Mouse (Mus musculus): Measurements from ENCODE around the gene Cachd1.

Cachd1 gene

DNA sequence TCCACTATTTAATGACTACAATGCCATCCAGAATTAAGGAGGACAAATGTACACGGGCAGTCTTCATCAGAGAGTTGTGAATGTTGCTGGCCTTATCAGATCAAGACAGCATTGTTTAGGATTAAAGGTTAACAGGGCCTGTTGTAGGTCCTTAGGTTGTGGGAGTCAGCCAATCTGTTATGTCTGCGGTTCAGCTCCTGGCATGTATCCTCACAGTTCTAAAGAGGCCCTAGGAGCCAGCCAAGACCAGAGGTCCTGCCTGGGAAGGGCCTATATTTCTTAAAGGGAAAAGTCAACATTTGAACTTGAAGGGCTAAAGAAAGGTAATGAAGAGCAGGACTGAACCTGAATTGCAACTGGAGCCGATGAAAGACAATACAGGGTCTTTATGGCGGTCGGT is 13.7 kb downstream of the Cachd1 start:
- no peak for DNase-seq (ENCODE audit: low spot score)

DNA sequence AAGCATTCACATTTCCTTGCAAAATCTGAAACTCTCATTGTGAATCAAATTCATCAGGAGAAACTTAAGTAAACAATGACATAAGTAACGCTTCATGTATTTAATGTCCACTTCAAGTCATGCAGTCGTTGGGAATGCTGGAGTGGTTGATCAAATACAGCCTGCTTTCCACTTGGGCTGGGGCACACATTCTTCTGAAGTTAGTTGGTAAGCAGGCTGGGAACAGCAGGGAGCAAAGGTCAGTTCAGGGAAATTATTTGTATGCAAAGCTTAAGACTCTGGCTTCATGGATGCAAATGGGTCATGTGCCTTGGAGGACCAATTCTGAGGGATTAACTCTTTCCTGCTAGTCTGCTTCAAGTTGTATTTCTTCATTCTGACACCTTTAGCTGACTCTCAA is 16.7 kb downstream of the Cachd1 start:
- no peak for DNase-seq (ENCODE audit: low spot score)

DNA sequence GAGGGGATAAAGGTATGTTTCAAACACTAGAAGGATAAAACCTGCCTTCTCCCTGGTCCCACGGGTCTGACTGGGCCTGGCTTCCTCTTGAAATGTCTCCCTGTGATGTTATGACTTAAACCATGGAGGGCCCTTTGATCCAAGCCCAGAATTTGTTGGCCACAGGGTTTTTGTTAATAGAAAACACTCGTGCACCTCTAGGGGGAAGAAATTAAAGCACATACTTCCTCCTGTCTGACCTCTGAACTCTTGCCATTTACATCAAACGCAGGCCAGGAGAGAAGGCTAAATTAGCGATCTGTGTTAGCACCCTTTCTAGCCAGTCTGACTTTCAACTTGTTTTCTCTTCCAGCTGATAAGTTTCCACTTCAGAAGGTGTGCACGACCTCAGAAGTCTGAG is 19.0 kb downstream of the Cachd1 start:
- DNase-seq (ENCODE audit: low spot score), result no peak

DNA sequence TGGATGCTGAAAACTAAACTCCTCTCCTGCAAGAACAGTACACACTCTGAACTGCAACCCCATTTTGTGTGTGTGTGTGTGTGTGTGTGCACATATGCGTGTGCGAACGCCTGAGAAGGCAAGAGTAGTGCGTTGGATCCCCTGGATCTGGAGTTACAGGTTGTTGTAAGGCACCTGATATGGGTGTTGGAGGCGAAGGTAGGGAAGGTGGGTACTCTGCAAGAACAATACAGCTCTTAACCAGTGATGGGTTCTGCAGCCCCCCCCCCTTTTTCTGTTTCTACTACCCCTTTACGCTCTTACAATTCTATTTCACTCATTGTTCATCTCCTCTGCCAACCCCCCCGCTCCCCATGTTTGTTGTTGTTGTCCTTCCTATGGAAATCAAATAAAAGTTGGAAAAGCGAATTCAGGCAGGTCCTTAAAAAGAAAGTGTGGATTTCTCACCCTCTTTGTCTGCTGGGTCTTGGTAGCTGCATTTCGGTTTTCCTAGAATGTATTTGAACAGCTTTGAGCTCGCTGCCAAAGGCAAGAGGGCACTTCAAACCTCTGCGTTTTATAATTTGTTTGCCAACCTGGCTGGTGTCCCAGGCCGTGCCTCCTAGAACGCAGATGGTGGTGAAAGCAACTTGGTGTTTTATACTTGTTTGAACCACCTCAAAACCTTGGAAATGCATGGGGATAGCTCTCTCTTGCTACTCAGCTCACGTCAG is 24.4 kb downstream of the Cachd1 start:
- no peak for DNase-seq (ENCODE audit: low spot score)

DNA sequence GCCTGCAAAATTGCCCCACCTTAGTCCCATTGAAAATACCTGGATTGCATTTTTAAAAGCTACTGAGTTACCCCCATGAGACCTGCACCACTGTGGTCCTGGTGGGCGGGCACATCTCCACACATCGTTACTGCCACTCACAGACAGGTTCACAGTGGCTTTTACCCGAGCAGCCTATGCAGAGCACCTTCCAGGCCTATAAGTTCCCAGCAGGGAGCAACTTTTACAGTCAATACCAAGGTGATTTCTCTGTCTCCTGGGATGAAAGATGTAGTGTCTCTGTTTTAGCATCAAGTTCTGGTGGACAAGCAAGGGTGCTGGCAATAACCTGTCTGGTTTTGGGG is 24.9 kb downstream of the Cachd1 start:
- DNase-seq (ENCODE audit: low spot score), result no peak

DNA sequence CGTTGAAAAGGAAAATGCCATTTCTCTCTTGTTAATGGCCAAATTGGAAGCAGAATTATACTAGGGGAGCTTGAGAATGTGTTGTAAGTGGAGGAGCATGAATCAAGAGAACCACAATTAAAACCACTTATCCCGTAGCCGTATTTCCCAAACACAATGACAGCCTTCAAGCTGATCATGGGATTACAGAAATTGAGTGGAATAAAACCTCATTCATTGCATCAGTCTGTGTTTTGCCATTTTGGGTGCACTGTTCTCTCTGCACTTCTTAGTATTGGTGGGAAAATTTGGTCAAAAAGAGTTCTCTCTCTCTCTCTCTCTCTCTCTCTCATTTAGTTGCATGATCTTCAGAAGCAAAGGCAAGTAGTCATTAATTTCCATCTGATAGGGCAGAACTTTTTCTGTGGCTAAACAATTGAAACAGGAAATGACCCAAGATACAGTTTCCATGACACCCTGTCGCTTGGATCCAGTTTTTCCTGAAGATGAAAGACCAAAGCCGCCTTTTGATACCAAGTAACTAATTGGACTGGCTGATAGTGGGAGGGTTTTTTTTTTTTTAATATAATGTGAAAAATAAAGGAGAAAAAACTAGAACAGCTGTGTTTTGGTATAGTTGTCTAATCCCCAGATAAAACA is 34.7 kb downstream of the Cachd1 start:
- no peak for DNase-seq (ENCODE audit: low spot score)

DNA sequence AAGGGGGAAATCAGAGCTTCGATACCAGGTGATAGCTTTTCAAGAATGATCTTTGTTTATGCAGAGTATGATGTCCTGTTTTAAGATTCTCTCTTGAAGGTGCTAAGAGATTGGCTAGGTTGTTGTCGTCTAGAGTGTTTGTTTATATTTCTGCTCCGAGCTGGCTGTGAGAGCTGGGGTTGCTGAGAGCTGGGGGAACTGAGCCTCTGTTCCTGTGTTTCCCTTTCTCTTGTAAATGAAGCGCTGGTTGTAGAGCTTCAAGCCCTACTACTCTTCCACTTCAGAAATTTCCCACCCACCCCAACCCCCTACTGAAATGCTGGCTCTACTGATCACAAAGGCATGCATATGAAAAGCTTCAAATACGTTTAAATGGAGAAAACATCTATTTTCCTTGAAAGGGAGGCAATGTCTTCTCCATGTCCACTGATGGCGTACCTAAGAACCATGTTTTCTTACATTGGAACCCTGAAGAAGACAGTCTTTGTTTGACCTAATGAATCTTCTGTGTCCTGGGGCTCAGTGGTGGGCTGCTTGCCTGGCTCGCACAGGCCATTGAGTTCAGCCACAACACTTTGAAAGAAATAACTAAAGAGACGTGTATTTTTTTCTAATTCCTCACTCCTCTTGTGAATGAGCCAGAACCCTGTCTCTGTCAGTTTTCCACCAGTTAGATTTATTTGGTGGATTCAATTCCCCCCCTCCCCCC is 35.5 kb downstream of the Cachd1 start:
- no peak for DNase-seq (ENCODE audit: low spot score)

DNA sequence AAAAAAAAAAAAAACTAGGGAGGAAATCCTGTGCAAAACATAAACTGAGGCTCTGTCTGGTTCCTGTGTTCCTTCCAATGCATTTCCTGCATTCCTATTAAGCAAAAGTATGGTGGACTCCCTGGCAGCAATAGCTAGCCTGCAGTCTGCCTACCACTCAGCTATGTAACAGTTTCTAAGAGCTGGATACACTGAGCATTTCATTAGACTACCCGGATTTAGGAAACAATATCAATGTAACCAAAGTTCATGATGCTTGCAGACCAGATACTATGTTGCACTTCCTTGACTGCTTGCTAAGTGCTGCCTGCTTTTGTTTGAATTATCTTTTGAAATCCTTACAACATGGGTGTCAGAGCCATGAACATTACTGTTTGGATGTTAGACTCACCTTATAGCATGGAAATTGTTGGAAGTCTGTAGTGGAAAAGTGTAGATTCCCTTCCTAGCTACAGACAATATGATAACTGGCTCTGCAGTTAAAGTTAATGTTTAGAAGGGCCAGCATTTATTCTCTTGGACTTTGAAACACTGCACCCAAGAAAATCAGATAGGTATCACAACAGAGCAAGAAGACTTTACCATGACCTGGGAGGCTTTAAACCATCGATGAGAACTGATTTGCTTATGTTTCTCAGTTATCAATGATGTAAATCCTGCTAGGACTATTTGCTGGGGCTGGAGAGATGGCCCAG is 37.4 kb downstream of the Cachd1 start:
- DNase-seq (ENCODE audit: low spot score), result no peak

DNA sequence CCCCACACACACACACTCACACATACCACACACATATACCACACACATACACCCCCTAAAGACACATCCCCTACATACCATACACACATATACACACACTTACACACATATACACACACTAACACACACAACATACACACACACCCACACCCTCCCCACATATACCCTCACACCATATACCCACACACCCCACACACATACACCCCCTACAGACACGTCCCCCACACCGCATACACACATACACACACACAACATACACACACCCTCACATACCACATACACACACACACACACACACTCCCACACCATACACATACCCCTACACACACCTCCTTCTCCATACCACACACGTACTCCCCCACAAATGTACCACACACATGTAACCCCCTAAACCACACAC is 42.8 kb downstream of the Cachd1 start:
- no peak for DNase-seq (ENCODE audit: low spot score)

DNA sequence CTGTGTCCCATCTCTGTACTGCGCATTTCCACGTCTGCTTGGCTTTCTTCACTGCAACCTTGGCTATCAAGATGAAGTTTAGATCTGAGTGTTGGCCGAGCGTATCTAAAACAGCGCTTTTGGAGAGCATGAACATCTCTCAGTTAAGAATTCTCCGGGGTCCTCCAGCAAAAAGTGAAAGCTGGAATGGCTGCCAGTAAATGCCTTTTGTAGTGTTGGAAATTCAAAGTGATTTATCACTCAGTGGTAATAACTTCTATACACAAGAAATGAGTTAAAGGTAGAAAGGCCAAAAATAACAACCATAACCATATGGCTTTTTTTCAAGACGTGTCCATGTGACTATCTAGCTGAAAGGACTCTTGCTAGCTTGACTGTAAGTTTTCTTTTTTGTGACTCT is 46.1 kb downstream of the Cachd1 start:
- DNase-seq (ENCODE audit: low spot score), result no peak

DNA sequence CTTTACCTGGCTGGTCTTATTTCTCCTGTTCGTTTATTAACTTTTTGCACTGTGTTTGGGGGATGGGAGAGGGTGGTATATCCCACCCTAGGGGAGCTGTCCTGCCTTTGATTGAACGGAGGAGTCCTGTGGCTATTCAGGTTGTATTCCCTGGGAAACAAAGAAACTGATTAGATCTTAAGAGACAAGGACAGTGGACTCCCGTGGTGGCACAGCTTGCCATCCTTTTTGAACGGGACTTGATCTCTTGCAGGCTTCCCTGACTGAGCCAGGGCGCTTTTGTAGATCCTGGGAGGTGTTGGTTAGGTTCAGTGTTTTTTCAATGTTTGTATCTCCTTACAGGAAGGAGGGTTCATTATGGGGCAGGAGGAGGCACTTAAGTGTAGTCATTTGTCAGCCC is 50.9 kb downstream of the Cachd1 start:
- DNase-seq (ENCODE audit: low spot score), result no peak

DNA sequence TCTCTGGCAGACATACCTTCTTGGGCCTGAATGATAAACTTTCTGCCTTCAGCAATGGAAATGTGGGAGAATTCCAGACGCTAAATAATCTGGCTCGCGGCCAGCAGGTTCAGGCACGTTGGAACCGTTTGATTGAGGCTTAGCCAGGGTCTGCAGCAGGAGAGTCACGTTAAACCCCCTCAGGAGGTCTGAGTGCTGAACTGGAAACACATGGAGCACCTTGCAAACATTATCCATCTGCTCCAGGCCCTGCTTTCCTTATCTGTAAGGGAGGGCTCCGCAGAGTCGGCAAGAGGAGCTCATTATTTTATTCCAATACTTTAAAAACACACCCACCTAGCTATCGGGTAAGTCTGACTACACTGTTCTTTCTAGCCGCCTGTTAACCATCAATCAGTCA is 52.3 kb downstream of the Cachd1 start:
- DNase-seq (ENCODE audit: low spot score), result no peak

DNA sequence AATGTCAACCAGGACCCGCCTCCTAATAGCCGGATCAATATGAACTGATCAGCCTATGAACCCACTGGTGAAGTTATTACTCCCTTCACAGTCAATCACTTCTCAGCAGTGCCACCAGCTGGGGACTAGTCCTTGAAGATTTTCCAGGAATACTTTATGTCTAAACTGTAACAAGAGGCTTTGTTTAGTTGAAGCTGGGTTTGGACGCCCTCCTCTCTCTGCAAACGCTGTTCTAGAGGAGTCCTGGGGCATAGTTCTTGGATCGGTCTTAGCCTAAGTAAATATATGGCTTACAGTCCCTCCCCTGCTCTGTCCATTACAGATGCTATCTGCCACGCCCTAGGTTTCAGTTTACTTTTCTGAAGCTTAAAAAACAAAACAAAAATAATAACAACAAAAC is 60.7 kb downstream of the Cachd1 start:
- DNase-seq (ENCODE audit: low spot score), result no peak

DNA sequence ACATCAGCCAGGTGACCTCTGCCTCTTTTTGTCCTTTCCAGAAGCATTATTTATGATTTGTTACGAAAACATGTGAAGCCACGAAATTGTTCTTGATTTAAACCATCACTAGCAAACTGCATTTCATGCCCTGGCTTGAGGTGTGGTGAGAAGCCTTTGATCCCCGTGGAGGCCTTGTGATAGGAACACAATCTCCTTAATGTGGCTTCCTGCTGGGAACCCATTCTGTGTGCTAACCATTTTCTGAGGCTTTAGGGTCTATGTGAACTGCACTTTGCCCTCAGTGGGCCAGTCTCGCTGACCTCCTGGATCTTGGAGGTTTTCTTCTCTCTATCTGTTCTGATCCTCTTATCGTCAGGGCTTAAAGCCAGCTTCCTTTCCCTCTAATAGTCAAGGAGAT is 66.2 kb downstream of the Cachd1 start:
- no peak for DNase-seq (ENCODE audit: low spot score)

DNA sequence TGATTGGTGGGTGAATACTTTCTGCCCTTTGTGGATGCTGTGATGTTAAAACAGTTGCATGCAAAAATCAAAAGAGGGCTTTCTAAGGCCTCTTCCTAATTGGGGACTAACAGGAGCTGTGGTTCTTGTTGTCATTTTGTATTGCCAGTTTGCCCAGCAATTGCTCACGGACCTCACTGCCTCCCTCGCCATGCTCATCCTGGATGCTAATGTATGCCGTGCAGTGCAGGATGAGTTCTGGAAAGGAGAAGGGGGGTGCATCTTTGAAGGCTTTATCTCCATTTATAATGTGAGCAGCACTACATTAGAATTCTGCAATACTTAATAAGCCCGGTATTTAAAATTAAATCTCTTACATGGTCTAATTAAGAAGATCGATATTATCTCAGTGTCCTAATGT is 66.6 kb downstream of the Cachd1 start:
- DNase-seq (ENCODE audit: low spot score), result no peak

DNA sequence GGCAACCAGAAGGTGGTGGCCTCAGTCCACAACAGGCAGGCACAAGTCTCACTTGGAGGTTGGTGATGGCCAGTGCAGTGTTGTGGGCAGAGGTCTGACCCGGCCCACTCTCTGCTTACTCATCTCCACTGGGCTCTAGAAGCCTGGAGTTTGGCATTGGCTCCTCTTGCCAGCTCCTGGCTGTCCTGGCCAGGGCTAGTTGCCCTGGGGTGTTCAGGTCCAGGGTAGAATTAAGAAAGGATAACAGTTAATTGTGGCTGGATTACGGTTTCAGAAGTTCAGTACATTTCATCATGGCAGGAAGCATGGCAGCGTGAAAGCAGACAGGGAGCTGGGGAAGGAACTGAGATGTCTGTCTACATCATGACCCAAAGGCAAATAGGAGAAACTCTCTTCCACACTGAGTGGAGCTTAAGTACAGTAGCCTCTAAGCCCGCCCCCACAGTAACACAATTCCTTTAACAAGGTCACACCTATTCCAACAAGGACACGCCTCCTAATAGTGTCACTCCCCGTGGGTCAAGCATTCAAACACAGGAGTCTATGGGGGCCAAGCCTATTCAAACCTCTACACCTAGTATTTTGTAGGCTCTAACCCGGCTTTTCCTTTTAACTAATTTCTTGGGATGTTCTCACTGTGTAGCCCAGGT is 74.5 kb downstream of the Cachd1 start:
- DNase-seq (ENCODE audit: low spot score), result no peak

DNA sequence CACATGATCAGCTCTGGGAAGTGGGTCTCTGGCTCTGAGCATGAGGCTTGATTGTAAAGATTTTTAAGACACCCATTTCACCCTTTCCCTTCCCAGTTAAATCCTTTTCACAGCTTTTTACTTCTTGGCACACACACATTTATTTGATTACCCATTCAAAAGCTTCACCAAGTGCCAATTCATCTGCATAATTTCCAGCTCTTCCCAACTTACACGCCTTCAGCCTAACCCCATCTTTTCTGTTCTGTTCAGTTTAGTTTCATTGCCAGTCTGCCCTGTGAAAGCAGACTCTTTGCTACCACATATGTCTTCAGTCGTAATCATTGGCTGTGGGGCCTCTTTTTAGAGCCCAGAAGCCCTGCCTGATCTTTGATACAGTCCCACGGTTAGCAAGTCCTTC is 76.0 kb downstream of the Cachd1 start:
- DNase-seq (ENCODE audit: low spot score), result peak; percentile 5

DNA sequence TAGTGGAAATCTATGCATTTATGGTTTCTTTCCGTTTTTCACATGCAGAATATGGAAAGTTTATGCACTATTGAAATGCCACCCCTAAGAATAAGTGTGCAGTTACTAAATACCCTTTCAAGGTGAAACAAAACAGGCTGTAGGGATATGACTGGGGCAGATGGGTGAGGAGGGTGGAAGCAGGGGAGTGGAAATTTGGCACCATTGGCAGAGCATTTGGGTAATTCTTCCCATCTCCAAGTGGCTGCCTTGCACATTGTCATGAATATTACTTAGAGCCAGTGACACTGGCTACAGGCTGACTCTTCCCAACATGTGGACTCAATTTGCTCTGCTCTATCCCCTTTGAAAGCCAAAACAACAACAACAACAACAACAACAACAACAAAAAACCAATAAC is 77.0 kb downstream of the Cachd1 start:
- DNase-seq (ENCODE audit: low spot score), result no peak

DNA sequence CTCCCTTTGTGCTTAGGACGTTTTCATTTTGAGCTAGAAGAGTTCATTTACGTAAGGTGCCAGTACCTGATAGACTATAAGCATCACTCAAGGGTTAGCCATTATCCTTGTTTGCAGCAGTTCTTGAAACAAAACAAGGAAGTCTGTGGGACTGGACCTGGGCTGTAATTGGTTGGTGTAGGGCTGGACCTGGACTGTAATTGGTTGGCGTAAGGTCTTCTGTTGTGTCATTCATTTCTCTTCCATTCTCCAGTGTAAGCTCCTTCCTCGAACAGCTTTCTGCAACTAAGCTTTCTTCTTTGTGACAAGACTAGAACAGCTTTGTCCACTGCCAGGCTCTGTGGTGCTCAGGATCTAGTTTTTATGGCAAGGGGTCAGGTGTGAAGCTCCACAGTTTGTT is 78.9 kb downstream of the Cachd1 start:
- DNase-seq (ENCODE audit: low spot score), result no peak

DNA sequence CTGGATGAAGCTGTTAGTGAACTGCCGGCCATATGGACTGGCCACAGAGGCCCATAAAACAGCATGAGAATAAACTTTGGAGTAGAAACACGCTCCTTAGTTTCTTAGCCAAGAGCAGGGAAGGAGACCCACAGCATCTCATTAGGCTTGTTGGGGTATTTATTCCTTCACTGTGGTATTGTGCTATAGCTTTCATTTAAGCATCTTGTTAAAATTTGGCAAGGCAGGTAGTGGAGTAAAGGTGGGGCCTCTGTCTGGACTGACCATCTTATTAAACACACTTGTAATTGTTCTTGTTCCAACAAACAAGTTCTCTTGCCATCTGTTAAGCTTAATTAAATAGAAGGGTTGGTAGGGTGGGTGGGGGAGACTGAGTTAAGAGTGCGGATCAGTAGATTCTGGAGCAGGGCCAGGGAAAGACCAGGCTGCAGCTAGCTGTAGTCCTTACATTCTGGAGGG is 81.0 kb downstream of the Cachd1 start:
- DNase-seq (ENCODE audit: low spot score), result no peak

DNA sequence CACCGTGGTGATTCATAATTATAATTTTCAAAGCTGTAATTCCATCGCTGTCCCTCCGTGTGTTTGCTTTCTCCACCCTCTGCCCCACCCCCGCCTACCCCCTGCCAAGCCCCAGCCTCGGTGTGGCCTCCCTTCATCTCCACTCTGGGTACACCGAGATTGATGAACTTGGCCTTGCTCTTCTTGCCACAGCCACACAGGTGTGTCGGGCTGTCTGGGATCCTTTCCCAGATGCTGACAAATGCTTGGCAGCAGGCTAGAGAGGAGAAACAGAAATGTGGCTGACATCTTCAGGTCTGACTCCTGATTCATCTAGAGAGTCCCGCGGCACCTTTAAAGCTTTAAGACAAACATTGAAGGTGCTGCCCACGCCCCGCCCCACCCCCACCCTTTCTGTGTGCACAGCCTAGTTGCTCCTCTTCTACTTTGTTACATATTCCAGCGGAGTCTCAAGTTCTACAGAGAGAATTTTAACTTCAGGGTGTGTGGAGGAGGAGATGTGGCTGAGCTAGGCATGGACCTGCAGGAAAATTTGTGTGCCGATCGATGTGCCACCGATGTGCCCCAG is 87.5 kb downstream of the Cachd1 start:
- no peak for DNase-seq (ENCODE audit: low spot score)

DNA sequence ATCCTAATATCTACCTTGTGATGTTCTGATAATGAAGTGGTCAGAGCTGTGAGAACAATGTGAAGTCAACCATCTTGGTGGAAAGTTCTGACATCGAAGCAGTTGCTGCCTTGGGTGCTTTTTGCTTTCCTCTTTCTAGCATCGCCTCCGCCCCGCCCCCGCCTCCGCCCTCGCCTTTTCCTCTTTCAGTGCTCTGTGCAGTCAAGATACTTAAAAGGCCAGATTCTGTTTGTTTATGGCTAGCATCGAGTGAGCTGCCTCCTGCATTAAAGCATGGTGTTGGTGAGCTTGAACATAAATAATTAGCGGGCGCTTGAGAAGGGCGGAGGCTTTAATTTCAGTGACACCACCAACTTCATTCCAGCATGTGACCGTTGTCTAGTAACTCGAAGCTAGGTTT is 88.9 kb downstream of the Cachd1 start:
- DNase-seq (ENCODE audit: low spot score), result no peak

All from layer of hippocampus, adult 11-12 months (tissue).